Mouse (Mus musculus) bone marrow macrophage, adult 2 months (primary cell): Measurements from ENCODE around the gene Rexo5.

Experiments
- CTCF ChIP-seq: IDR thresholded peaks from 2 replicates; pipeline ENCODE4 v1.5.1; 2012; ENCODE audit warnings: low read depth, mild to moderate bottlenecking, low read length, moderate library complexity
- POLR2A ChIP-seq: IDR thresholded peaks from 2 replicates; pipeline ENCODE4 v1.6.1; 2012; ENCODE audit warnings: mild to moderate bottlenecking, low read depth, low read length, borderline replicate concordance

DNA sequence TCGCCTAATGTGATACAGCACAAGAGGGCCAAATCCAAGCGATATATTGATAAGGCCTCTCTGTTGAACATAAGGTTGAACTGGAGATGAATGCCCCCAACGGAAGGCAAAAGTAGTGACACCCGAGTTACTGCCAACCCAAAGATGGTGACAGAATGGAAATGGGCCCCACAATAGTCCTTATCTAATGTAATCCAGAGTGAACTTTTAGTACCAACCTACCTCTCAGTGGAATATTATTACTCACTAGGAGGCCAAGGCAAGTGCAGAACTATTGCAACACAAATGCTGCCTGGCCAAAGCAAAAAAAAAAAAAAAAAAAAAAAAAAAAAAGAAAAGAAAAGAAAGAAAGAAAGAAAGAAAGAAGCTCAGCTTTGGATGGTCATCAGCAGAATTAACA lies 98.9 kb downstream of the Rexo5 start:
- no peak for TF ChIP-seq CTCF
- no peak for TF ChIP-seq POLR2A
